Mouse (Mus musculus): ENCODE results near the gene Mitf.

DNA sequence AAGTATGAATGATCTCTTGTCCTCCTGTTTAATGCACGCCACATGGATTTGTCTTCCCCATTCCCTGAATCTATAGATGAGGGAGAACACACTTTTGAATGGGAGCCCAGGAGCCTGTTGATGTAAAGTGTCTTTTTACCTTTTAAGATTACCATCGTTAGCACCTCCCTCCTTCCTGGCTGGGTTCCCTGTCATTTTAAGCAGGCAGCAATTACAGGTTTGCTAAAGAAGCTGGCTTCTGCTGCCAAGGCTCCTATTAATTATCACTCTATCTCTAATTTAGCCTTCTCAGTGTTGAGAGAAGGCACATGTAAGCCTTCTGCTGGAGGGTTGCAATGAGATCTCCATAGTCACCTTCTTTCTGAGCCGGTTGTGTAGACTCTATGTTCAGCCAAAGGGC lies 21.2 kb downstream of the Mitf start:
- no peak for TF ChIP-seq CTCF (IDR thresholded peaks at IDR 0.05; ENCODE audit: low read depth, low read length)
- TF ChIP-seq POLR2AphosphoS5 (IDR thresholded peaks at IDR 0.05; ENCODE audit: insufficient replicate concordance, low read depth, low read length) = no peak
- TF ChIP-seq TAL1 (conservative IDR thresholded peaks at IDR 0.05; ENCODE audit: low read depth, low read length) = no peak
- TF ChIP-seq GATA1 (IDR thresholded peaks at IDR 0.05; ENCODE audit: borderline replicate concordance, low read length) = no peak
